Mouse (Mus musculus) testis, postnatal 10 days (tissue): ENCODE measurements around the gene Olfr1229.

Experiments used
- DNase-seq: peaks from one replicate; pipeline ENCODE4 v3.0.0; 2021; ENCODE audit warnings: low spot score

Olfr1229 gene

DNA sequence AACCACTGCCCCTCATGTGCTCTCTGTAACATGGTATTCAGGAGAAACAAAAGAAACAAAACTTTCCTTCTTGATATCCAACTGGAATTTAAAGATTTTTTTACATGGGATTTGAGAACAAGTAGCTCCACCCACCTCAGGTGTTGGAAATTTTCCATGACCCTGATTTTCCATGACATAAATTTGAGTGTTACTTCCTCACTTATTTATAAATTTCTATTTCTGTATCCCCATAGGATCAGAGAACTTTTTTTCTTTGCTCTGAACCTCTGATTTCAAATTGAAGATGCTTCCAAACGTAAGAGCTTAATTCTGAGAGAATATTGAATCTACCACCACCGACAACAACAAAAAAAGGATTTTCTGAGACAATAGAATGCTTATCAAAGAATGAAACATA lies at the start of gene Olfr1229:
Gene Olfr1229 (minus strand): TSS at position 101 of the 400 bp plus-strand sequence.
- no peak for DNase-seq

DNA sequence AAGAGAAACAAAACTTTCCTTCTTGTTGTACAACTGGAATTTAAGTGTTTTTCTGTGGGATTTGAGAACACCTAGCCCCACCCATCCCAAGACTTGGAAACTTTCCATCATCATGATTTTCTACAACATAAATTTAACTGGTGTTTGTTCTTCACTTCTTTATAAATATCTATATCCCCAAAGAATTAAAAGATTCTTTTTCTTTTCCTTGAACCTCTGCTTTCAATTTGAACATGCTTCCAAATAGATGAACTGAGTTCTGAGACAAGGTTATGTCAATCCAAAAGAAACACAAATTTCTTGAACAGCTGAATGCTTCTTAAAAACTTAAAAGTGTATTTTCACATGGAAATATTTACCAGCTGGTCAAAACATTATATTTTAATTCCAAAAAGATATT lies 41.8 kb upstream of the Olfr1229 start, which contains the start of gene Olfr1232:
Gene Olfr1232 (minus strand): TSS at position 101 of the 400 bp plus-strand sequence.
- no peak for DNase-seq

DNA sequence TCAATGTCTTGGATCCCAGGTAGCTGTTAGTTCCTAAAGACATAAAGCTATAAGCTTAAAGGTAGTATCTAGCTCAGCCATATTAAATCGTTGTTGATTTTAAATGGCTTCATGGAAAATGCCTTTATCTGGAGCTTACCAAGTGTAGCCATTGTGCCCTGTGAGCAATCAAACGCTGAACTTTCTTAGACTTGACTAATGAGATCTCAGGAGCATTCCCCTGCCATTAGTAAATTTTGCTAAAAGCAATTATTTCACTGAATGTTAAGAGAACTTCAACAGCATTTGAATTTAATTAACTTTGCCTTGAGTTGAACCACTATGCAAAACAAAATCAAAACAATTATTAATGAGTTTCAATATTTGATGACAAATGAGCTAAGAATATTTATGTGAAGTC lies 19.2 kb upstream of the Olfr1229 start, which contains the start of gene Olfr1231:
Gene Olfr1231 (minus strand): TSS at position 101 of the 400 bp plus-strand sequence.
- no peak for DNase-seq

DNA sequence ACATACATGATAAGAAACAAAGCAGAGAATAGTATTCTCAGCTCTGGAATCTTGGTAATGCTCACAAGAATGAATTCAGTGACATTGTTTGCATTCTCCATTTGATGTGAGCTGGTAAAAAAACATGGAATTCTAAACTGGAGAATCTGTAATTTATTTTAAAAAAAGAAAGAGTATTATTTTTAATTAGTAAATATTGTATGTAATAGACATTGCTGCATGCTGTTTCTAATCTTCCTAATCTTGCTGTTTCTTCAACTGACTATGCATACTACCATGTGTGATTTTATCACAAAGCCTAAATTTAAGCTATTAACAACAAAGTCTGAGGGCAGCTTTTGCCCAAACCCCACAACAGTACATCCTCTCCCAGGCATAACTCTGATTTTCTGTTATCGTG lies 9.4 kb upstream of the Olfr1229 start, which contains the start of gene Olfr1230:
Gene Olfr1230 (minus strand): TSS at position 101 of the 400 bp plus-strand sequence.
- no peak for DNase-seq

DNA sequence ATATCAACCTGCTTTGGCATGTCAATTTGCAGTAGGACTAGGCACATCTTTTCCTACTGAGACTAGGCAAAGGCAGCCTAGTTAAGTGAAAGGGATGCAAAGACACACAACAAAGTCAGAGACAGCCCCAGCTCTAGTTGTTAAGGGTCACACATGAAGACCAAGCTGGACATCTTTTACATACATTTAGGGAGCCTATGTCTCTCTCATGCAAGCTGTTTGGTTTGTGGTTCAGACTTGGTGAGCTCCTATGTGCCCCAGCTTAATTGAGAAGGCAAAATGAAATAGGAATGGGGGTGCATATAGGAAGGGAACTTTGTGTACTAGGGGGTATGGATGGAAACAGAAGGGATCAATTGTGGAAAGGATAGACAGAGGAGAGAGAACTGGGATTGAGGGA lies 33.9 kb downstream of the Olfr1229 start, which contains the start of gene Olfr1228:
Gene Olfr1228 (minus strand): TSS at position 101 of the 400 bp plus-strand sequence.
- no peak for DNase-seq
